Mouse (Mus musculus) midbrain, embryonic 14.5 days (tissue): Measurements from ENCODE around the gene Hmcn1. TPM values are rescaled to one million over a fixed set of nuclear protein-coding genes. Genes with fewer than 3 reads are reported as not detected.

Experiments used
- ATAC-seq: fragments of 200-750 bp; cut with Nextera tagmentation; 2 replicates; pipeline ENCODE4 v1.8.0; 2017; ENCODE audit warnings: moderate number of reproducible peaks, moderate library complexity; ENCODE audit not compliant: low FRiP score, low TSS enrichment
- DNase-seq: peaks from one replicate; pipeline ENCODE4 v3.0.0-alpha.2; 2015
- H3K27ac ChIP-seq: fragments of 300-500 bp; sonication (generic); replicated peaks from 2 replicates; pipeline ENCODE4 v1.5.1; 2014; ENCODE audit warnings: mild to moderate bottlenecking, low read depth, low read length, moderate library complexity
- H3K27me3 ChIP-seq: fragments of 300-500 bp; sonication (generic); 2 replicates; pipeline ENCODE4 v1.6.1; 2014; ENCODE audit warnings: low read length, control low read depth, mixed read lengths; ENCODE audit not compliant: control insufficient read depth, insufficient read depth
- H3K36me3 ChIP-seq: fragments of 300-500 bp; sonication (generic); 2 replicates; pipeline ENCODE4 v1.6.1; 2014; ENCODE audit warnings: low read length, control low read depth; ENCODE audit not compliant: control insufficient read depth, insufficient read depth
- H3K4me1 ChIP-seq: fragments of 300-500 bp; sonication (generic); 2 replicates; pipeline ENCODE4 v1.6.1; 2014; ENCODE audit warnings: mild to moderate bottlenecking, antibody characterized with exemption, low read length, control low read depth; ENCODE audit not compliant: control insufficient read depth, insufficient read depth
- H3K4me2 ChIP-seq: fragments of 300-500 bp; sonication (generic); 2 replicates; pipeline ENCODE4 v1.6.1; 2014; ENCODE audit warnings: mild to moderate bottlenecking, low read length, moderate library complexity
- H3K4me3 ChIP-seq: fragments of 300-500 bp; sonication (generic); replicated peaks from 2 replicates; pipeline ENCODE4 v1.5.1; 2014; ENCODE audit warnings: low read depth, low read length
- H3K9ac ChIP-seq: fragments of 300-500 bp; sonication (generic); replicated peaks from 2 replicates; pipeline ENCODE4 v1.6.1; 2014; ENCODE audit warnings: mild to moderate bottlenecking, low read length, moderate library complexity
- H3K9me3 ChIP-seq: fragments of 300-500 bp; sonication (generic); 2 replicates; pipeline ENCODE4 v1.6.1; 2016; ENCODE audit warnings: low read length, control low read depth, mixed read lengths; ENCODE audit not compliant: control insufficient read depth
- WGBS: fragments of 180-500 bp; shearing (Covaris S2); extraction: QIAGEN DNeasy Blood & Tissue Kit; methylation state at CpG from one replicate; pipeline ENCODE4 v1.1.7; 2014; 5-methylcytosine and 5-hydroxymethylcytosine counted together
- polyA plus RNA-seq: library from polyadenylated mRNA; unstranded; fragments of >200 nt; fragmentation: Nextera tagmentation; extraction: Ambion mirVana; gene quantifications from 2 replicates; pipeline ENCODE4 v1.2.1, GENCODE M21; 2014

Hmcn1 gene
- polyA plus RNA-seq, 1 experiment from 2014 or later, result 1.5 TPM

- H3K4me1 ChIP-seq, result no peaks in the 10 kb centered on the region
- no peak overlapping the region for H3K9ac ChIP-seq
- 88% methylated on average over 9 of the region's 9 CpGs for WGBS
- no peak overlapping the region for H3K27ac ChIP-seq
- H3K9me3 ChIP-seq, result no peaks in the 10 kb centered on the region
- no peaks in the 10 kb centered on the region for H3K36me3 ChIP-seq
- DNase-seq (no peak), ATAC-seq (no peak)
- no peaks in the 10 kb centered on the region for H3K27me3 ChIP-seq
- H3K4me3 ChIP-seq, result no peak overlapping the region
- H3K4me2 ChIP-seq, result no peak overlapping the region
Observed at GRCm38 (mm10) chr1:150920860-150921259, 72.4 kb downstream of the Hmcn1 start.

GRCm38 (mm10) chr1:150920276-150920675, 73.0 kb downstream of the Hmcn1 start:
- H3K36me3 ChIP-seq, result no peaks in the 10 kb centered on the region
- H3K4me1 ChIP-seq, result no peaks in the 10 kb centered on the region
- peak; percentile 84 for DNase-seq
- H3K27me3 ChIP-seq, result no peaks in the 10 kb centered on the region
- 48% methylated on average over 6 of the region's 6 CpGs for WGBS
- no peaks in the 10 kb centered on the region for H3K9me3 ChIP-seq
- no peak; the same call in 1 of the 2 replicates for ATAC-seq
- H3K27ac ChIP-seq, result no peak overlapping the region
- H3K4me3 ChIP-seq, result no peak overlapping the region
- H3K9ac ChIP-seq, result no peak overlapping the region
- H3K4me2 ChIP-seq, result no peak overlapping the region

GRCm38 (mm10) chr1:150914936-150915335, 78.3 kb downstream of the Hmcn1 start:
- no peak overlapping the region for H3K4me2 ChIP-seq
- no peak for ATAC-seq
- DNase-seq, result no peak
- 85% methylated on average over 2 of the region's 2 CpGs for WGBS
- no peaks in the 10 kb centered on the region for H3K27me3 ChIP-seq
- no peaks in the 10 kb centered on the region for H3K4me1 ChIP-seq
- no peaks in the 10 kb centered on the region for H3K9me3 ChIP-seq
- no peak overlapping the region for H3K9ac ChIP-seq
- H3K36me3 ChIP-seq, result no peaks in the 10 kb centered on the region
- no peak overlapping the region for H3K4me3 ChIP-seq
- no peak overlapping the region for H3K27ac ChIP-seq

- 86% methylated on average over 5 of the region's 5 CpGs for WGBS
- Histone ChIP-seq H3K4me1 (no peaks in the 10 kb centered on the region), H3K9ac (no peak overlapping the region), H3K27ac (no peak overlapping the region), H3K4me3 (no peak overlapping the region), H3K4me2 (no peak overlapping the region), H3K27me3 (no peaks in the 10 kb centered on the region), H3K9me3 (no peaks in the 10 kb centered on the region), H3K36me3 (no peaks in the 10 kb centered on the region)
- DNase-seq, result no peak
- no peak for ATAC-seq
Observed at GRCm38 (mm10) chr1:150913586-150914136, 79.6 kb downstream of the Hmcn1 start.

- Histone ChIP-seq H3K9me3 (no peaks in the 10 kb centered on the region), H3K36me3 (no peaks in the 10 kb centered on the region), H3K27me3 (no peaks in the 10 kb centered on the region), H3K27ac (no peak overlapping the region), H3K9ac (no peak overlapping the region), H3K4me2 (no peak overlapping the region), H3K4me3 (no peak overlapping the region), H3K4me1 (no peaks in the 10 kb centered on the region)
- WGBS, result 81% methylated on average over 2 of the region's 2 CpGs
- DNase-seq (no peak), ATAC-seq (no peak)
Observed at GRCm38 (mm10) chr1:150909642-150910041, 83.6 kb downstream of the Hmcn1 start.

GRCm38 (mm10) chr1:150893677-150894188, 99.5 kb downstream of the Hmcn1 start:
- H3K4me1 ChIP-seq, result no peaks in the 10 kb centered on the region
- WGBS, result 90% methylated on average over 5 of the region's 5 CpGs
- ATAC-seq, result no peak

GRCm38 (mm10) chr1:150890017-150890416, 103.2 kb downstream of the Hmcn1 start:
- WGBS, result 78% methylated on average over 4 of the region's 4 CpGs

More at GRCm38 (mm10) chr1:150893677-150894188, 99.5 kb downstream of the Hmcn1 start:
- Histone ChIP-seq H3K36me3 (no peaks in the 10 kb centered on the region), H3K9ac (no peak overlapping the region), H3K4me2 (no peak overlapping the region), H3K27ac (no peak overlapping the region), H3K27me3 (no peaks in the 10 kb centered on the region), H3K4me3 (no peak overlapping the region), H3K9me3 (no peaks in the 10 kb centered on the region)
- no peak for DNase-seq

GRCm38 (mm10) chr1:150886267-150886666, 107.0 kb downstream of the Hmcn1 start:
- H3K9ac ChIP-seq, result no peak overlapping the region
- DNase-seq (no peak), ATAC-seq (no peak)
- H3K4me3 ChIP-seq, result no peak overlapping the region
- H3K27me3 ChIP-seq, result no peaks in the 10 kb centered on the region
- no peaks in the 10 kb centered on the region for H3K9me3 ChIP-seq
- 83% methylated on average over 1 of the region's 1 CpGs for WGBS
- no peaks in the 10 kb centered on the region for H3K36me3 ChIP-seq
- no peak overlapping the region for H3K27ac ChIP-seq
- no peaks in the 10 kb centered on the region for H3K4me1 ChIP-seq
- H3K4me2 ChIP-seq, result no peak overlapping the region

More at GRCm38 (mm10) chr1:150890017-150890416, 103.2 kb downstream of the Hmcn1 start:
- H3K4me2 ChIP-seq, result no peak overlapping the region
- no peak for DNase-seq
- no peaks in the 10 kb centered on the region for H3K4me1 ChIP-seq
- H3K27ac ChIP-seq, result no peak overlapping the region
- no peak for ATAC-seq
- no peak overlapping the region for H3K4me3 ChIP-seq
- no peaks in the 10 kb centered on the region for H3K27me3 ChIP-seq
- no peak overlapping the region for H3K9ac ChIP-seq
- H3K9me3 ChIP-seq, result no peaks in the 10 kb centered on the region
- no peaks in the 10 kb centered on the region for H3K36me3 ChIP-seq

- Histone ChIP-seq H3K9ac (no peak overlapping the region), H3K27ac (no peak overlapping the region), H3K4me3 (no peak overlapping the region), H3K36me3 (no peaks in the 10 kb centered on the region), H3K9me3 (no peaks in the 10 kb centered on the region), H3K4me2 (no peak overlapping the region), H3K4me1 (no peaks in the 10 kb centered on the region), H3K27me3 (no peaks in the 10 kb centered on the region)
- DNase-seq (no peak), ATAC-seq (no peak)
- WGBS, result 81% methylated on average over 7 of the region's 7 CpGs
Observed at GRCm38 (mm10) chr1:150878421-150878820, 114.8 kb downstream of the Hmcn1 start.
